Mouse (Mus musculus) forebrain, embryonic 16.5 days (tissue): Measurements from ENCODE around the gene Pla2g4a. TPM values are rescaled to one million over a fixed set of nuclear protein-coding genes. Genes with fewer than 3 reads are reported as not detected.

ENCODE experiments used
- ATAC-seq: fragments of 200-750 bp; cut with Nextera tagmentation; 2 replicates; pipeline ENCODE4 v1.8.0; 2017; ENCODE audit warnings: mild to moderate bottlenecking, moderate library complexity
- H3K27ac ChIP-seq: fragments of 300-500 bp; sonication (generic); 2 replicates; pipeline ENCODE4 v1.5.1; 2014; ENCODE audit warnings: low read length, control low read depth
- H3K27me3 ChIP-seq: fragments of 300-500 bp; sonication (generic); replicated peaks from 2 replicates; pipeline ENCODE4 v1.6.1; 2014; ENCODE audit warnings: low read length; ENCODE audit not compliant: control insufficient read depth, insufficient read depth
- H3K36me3 ChIP-seq: fragments of 300-500 bp; sonication (generic); 2 replicates; pipeline ENCODE4 v1.6.1; 2014; ENCODE audit not compliant: control insufficient read depth, insufficient read depth
- H3K4me1 ChIP-seq: fragments of 300-500 bp; sonication (generic); replicated peaks from 2 replicates; pipeline ENCODE4 v1.6.1; 2014; ENCODE audit warnings: low read length; ENCODE audit not compliant: control insufficient read depth, insufficient read depth
- H3K4me2 ChIP-seq: fragments of 300-500 bp; sonication (generic); 2 replicates; pipeline ENCODE4 v1.6.1; 2014; ENCODE audit warnings: mild to moderate bottlenecking, low read length, control low read depth
- H3K4me3 ChIP-seq: fragments of 300-500 bp; sonication (generic); replicated peaks from 2 replicates; pipeline ENCODE4 v1.5.1; 2014; ENCODE audit warnings: mild to moderate bottlenecking, low read length, control low read depth
- H3K9ac ChIP-seq: fragments of 300-500 bp; sonication (generic); replicated peaks from 2 replicates; pipeline ENCODE4 v1.6.1; 2014; ENCODE audit warnings: low read depth, low read length, control low read depth
- H3K9me3 ChIP-seq: fragments of 300-500 bp; sonication (generic); 2 replicates; pipeline ENCODE4 v1.6.1; 2016; ENCODE audit warnings: low read length; ENCODE audit not compliant: control insufficient read depth
- WGBS: fragments of 180-500 bp; shearing (Covaris S2); extraction: QIAGEN DNeasy Blood & Tissue Kit; methylation state at CpG from one replicate; pipeline ENCODE4 v1.1.7; 2014; 5-methylcytosine and 5-hydroxymethylcytosine counted together
- polyA plus RNA-seq: library from polyadenylated mRNA; unstranded; fragments of >200 nt; fragmentation: Nextera tagmentation; extraction: Ambion mirVana; gene quantifications from 2 replicates; pipeline ENCODE4 v1.2.1, GENCODE M21; 2015

The Pla2g4a gene
- polyA plus RNA-seq, 1 experiment from 2014 or later, result 1.2 TPM

- H3K4me3 ChIP-seq, result no peak overlapping the region
- peaks cover 2% of the 10 kb centered on the region; the same call in 1 of the 2 replicates for H3K4me1 ChIP-seq
- 89% methylated on average over 4 of the region's 4 CpGs for WGBS
- H3K9ac ChIP-seq, result no peak overlapping the region
- no peaks in the 10 kb centered on the region for H3K9me3 ChIP-seq
- H3K36me3 ChIP-seq, result no peaks in the 10 kb centered on the region
- H3K4me2 ChIP-seq, result no peak overlapping the region
- H3K27me3 ChIP-seq, result no peaks in the 10 kb centered on the region
- H3K27ac ChIP-seq, result no peak overlapping the region
- no peak for ATAC-seq
Observed at GRCm38 (mm10) chr1:149898001-149898625, 63.0 kb downstream of the Pla2g4a start.

- no peak overlapping the region for H3K4me3 ChIP-seq
- H3K36me3 ChIP-seq, result no peaks in the 10 kb centered on the region
- peaks cover 2% of the 10 kb centered on the region; the same call in 1 of the 2 replicates for H3K4me1 ChIP-seq
- no peak overlapping the region for H3K27ac ChIP-seq
- no peak overlapping the region for H3K4me2 ChIP-seq
- peak; percentile 94 for ATAC-seq
- H3K27me3 ChIP-seq, result no peaks in the 10 kb centered on the region
- H3K9me3 ChIP-seq, result no peaks in the 10 kb centered on the region
- no peak overlapping the region for H3K9ac ChIP-seq
- WGBS, result 29% methylated on average over 5 of the region's 5 CpGs
Observed at GRCm38 (mm10) chr1:149896590-149896989, 64.5 kb downstream of the Pla2g4a start.

- Histone ChIP-seq H3K9me3 (no peaks in the 10 kb centered on the region), H3K27ac (no peak overlapping the region), H3K4me2 (no peak overlapping the region), H3K27me3 (no peaks in the 10 kb centered on the region), H3K36me3 (no peaks in the 10 kb centered on the region), H3K4me1 (peaks cover 2% of the 10 kb centered on the region; the same call in 1 of the 2 replicates), H3K4me3 (no peak overlapping the region), H3K9ac (no peak overlapping the region)
- ATAC-seq, result no peak
- 96% methylated on average over 8 of the region's 8 CpGs for WGBS
Observed at GRCm38 (mm10) chr1:149894940-149895339, 66.2 kb downstream of the Pla2g4a start.

- H3K36me3 ChIP-seq, result no peaks in the 10 kb centered on the region
- H3K4me3 ChIP-seq, result no peak overlapping the region
- no peak overlapping the region for H3K4me2 ChIP-seq
- 88% methylated on average over 2 of the region's 2 CpGs for WGBS
- no peak overlapping the region for H3K9ac ChIP-seq
- peaks cover 2% of the 10 kb centered on the region; the same call in 1 of the 2 replicates for H3K4me1 ChIP-seq
- H3K27ac ChIP-seq, result no peak overlapping the region
- no peak for ATAC-seq
- no peaks in the 10 kb centered on the region for H3K9me3 ChIP-seq
- no peaks in the 10 kb centered on the region for H3K27me3 ChIP-seq
Observed at GRCm38 (mm10) chr1:149893903-149894302, 67.2 kb downstream of the Pla2g4a start.

- no peak for ATAC-seq
- H3K27me3 ChIP-seq, result no peaks in the 10 kb centered on the region
- 0 out of 2 replicates have a peak, but pooled peaks cover under 1% of the 10 kb centered on the region for H3K4me1 ChIP-seq
- H3K9me3 ChIP-seq, result no peaks in the 10 kb centered on the region
- no peak overlapping the region for H3K4me3 ChIP-seq
- no peak overlapping the region for H3K27ac ChIP-seq
- H3K9ac ChIP-seq, result no peak overlapping the region
- WGBS, result 82% methylated on average over 5 of the region's 5 CpGs
- no peak overlapping the region for H3K4me2 ChIP-seq
- H3K36me3 ChIP-seq, result no peaks in the 10 kb centered on the region
Observed at GRCm38 (mm10) chr1:149891057-149891456, 70.0 kb downstream of the Pla2g4a start.

- 48% methylated on average over 6 of the region's 6 CpGs for WGBS
- no peak overlapping the region for H3K9ac ChIP-seq
- no peaks in the 10 kb centered on the region for H3K4me1 ChIP-seq
- no peak overlapping the region for H3K4me3 ChIP-seq
- no peaks in the 10 kb centered on the region for H3K36me3 ChIP-seq
- no peaks in the 10 kb centered on the region for H3K27me3 ChIP-seq
- H3K9me3 ChIP-seq, result no peaks in the 10 kb centered on the region
- H3K27ac ChIP-seq, result no peak overlapping the region
- no peak overlapping the region for H3K4me2 ChIP-seq
- peak; percentile 77 for ATAC-seq
Observed at GRCm38 (mm10) chr1:149882419-149883025, 78.6 kb downstream of the Pla2g4a start.

GRCm38 (mm10) chr1:149878175-149878574 lies 82.9 kb downstream of the Pla2g4a start:
- 91% methylated on average over 3 of the region's 3 CpGs for WGBS
- no peak overlapping the region for H3K9ac ChIP-seq
- no peak overlapping the region for H3K4me3 ChIP-seq
- no peak for ATAC-seq
- H3K4me2 ChIP-seq, result no peak overlapping the region
- no peaks in the 10 kb centered on the region for H3K4me1 ChIP-seq
- no peaks in the 10 kb centered on the region for H3K9me3 ChIP-seq
- no peaks in the 10 kb centered on the region for H3K27me3 ChIP-seq
- H3K36me3 ChIP-seq, result no peaks in the 10 kb centered on the region
- H3K27ac ChIP-seq, result no peak overlapping the region

GRCm38 (mm10) chr1:149876502-149876901 lies 84.6 kb downstream of the Pla2g4a start:
- no peaks in the 10 kb centered on the region for H3K4me1 ChIP-seq
- H3K27me3 ChIP-seq, result no peaks in the 10 kb centered on the region
- WGBS, result 64% methylated on average over 3 of the region's 3 CpGs
- H3K36me3 ChIP-seq, result no peaks in the 10 kb centered on the region
- H3K4me2 ChIP-seq, result no peak overlapping the region
- ATAC-seq, result no peak
- no peak overlapping the region for H3K27ac ChIP-seq
- no peak overlapping the region for H3K9ac ChIP-seq
- H3K4me3 ChIP-seq, result no peak overlapping the region
- no peaks in the 10 kb centered on the region for H3K9me3 ChIP-seq

GRCm38 (mm10) chr1:149871625-149872024 lies 89.5 kb downstream of the Pla2g4a start:
- Histone ChIP-seq H3K27ac (no peak overlapping the region), H3K27me3 (no peaks in the 10 kb centered on the region), H3K4me2 (no peak overlapping the region), H3K4me1 (no peaks in the 10 kb centered on the region), H3K36me3 (no peaks in the 10 kb centered on the region), H3K9me3 (no peaks in the 10 kb centered on the region), H3K4me3 (no peak overlapping the region), H3K9ac (no peak overlapping the region)
- ATAC-seq, result no peak
- WGBS, result 92% methylated on average over 1 of the region's 1 CpGs
